Mouse (Mus musculus) left cerebral cortex, adult 8-10 months (tissue): ENCODE data around the gene Gm21783. TPM values are rescaled to one million over a fixed set of nuclear protein-coding genes. Genes with fewer than 3 reads are reported as not detected.
"Not testable (repeated sequence)": the region's sequence is repeated elsewhere in the genome, so short reads cannot be mapped to it uniquely, and the experiment has no call there.

Source experiments
- DNase-seq, 2 experiments: peaks; one replicate each; pipeline ENCODE4 v3.0.0; 2022; ENCODE audit warnings: low spot score in 2 of 2
- total RNA-seq, 4 experiments: library from RNA; stranded (reverse); gene quantifications; 2 replicates each; pipeline ENCODE4 v1.2.4; 2022

The Gm21783 gene
- total RNA-seq: not detected

DNA sequence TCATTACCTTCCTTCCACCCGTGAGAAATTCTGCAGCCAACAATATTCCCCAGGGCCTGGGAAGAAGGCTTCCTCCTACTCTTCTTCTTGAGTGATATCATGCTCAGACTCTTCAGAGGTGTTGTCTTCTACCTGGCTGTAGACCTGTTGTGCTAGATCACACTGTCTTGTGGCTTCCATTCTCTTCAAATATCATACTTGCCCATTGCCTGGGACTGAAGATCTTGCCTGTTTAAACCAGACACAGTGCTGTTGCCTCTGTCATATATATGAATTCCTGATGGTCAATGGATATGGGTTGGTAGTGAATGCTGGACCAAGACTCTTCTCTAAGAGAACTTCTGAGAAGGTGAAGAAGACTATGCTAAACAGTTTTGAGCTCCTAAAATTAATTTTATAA lies at the start of gene Gm21783:
Gene Gm21783, minus strand, starts transcription at position 101 of the 400 bp plus-strand sequence.
- not testable (repeated sequence) for DNase-seq
